ENCODE assay signal across 10 mouse cellular contexts in genomic region chr10:61466242-61466641, GRCm38 (mm10). TPM values are rescaled to one million over a fixed set of nuclear protein-coding genes. Genes with fewer than 3 reads are reported as not detected.
DNase-seq lines count a peak whose midpoint lies in the region; ATAC-seq lines count a peak whose summit lies in the region.
"Had no signal": no experiment of that assay in that cellular context is flagged by ENCODE, and none has a peak within 500 bp of the region (broad histone marks: within the 10 kb centered on the region; RNA-seq: fewer than 3 reads in every experiment).

No protein-coding gene starts in this region.

- H3K4me3 ChIP-seq in megakaryocyte, embryonic 14.5 days (replicated peaks): peak overlapping the region; percentile 23
- H3K4me3 ChIP-seq: embryonic facial prominence, embryonic 13.5 days had no signal

- ATAC-seq in activated CD4-positive, CD25-positive, alpha-beta regulatory T cell, adult 4 months: peak; percentile 46
- ATAC-seq: Patski had no signal

- peaks cover 10% of the 10 kb centered on the region for H3K27me3 ChIP-seq in megakaryocyte, embryonic 14.5 days (replicated peaks)
- H3K27me3 ChIP-seq: embryonic facial prominence, embryonic 13.5 days; Patski had no signal

- H3K9me3 ChIP-seq in megakaryocyte, embryonic 14.5 days: peaks cover 5% of the 10 kb centered on the region; the same call in 1 of the 2 replicates
- H3K9me3 ChIP-seq: embryonic facial prominence, embryonic 13.5 days had no signal

- H3K4me1 ChIP-seq in megakaryocyte, embryonic 14.5 days: peaks cover 22% of the 10 kb centered on the region
- H3K4me1 ChIP-seq: embryonic facial prominence, embryonic 13.5 days had no signal

- DNase-seq in embryo, embryonic 10.5 days (ENCODE audit: low spot score): peak; percentile 31
- no peak for DNase-seq in embryo, embryonic 9.5 days (ENCODE audit: extremely low spot score)
- DNase-seq in 416B (ENCODE audit: low read depth): peak; percentile 84
- DNase-seq in yolk sac, embryonic 10.5 days (ENCODE audit: low spot score): no peak
- DNase-seq in c-Kit-positive CD71-positive TER-119-positive erythroid progenitor cells, embryonic 14.5 days (ENCODE audit: low spot score): no peak
- DNase-seq in urinary bladder, adult 18-20 months (ENCODE audit: low spot score in 2 of 2): no peak

- H3K36me3 ChIP-seq in megakaryocyte, embryonic 14.5 days (replicated peaks; ENCODE audit: low read length): no peaks in the 10 kb centered on the region
- H3K36me3 ChIP-seq: embryonic facial prominence, embryonic 13.5 days had no signal

RNA-seq across cellular contexts. Expression of gene Lrrc20, which starts 9.4 kb away (rescaled TPM):
- 1 to 10 TPM; 5.0 to 6.2 TPM for polyA plus RNA-seq in activated CD4-positive, CD25-positive, alpha-beta regulatory T cell, adult 4 months (2017; shearing (Covaris generic))
- polyA plus RNA-seq in megakaryocyte, embryonic 14.5 days (2012; ENCODE audit: insufficient read depth, low replicate concordance): 2.0 and 5.2 TPM in 2 replicates

RNA-seq across cellular contexts. Expression of gene Eif4ebp2, which starts 13.8 kb away (rescaled TPM):
- polyA plus RNA-seq in activated CD4-positive, CD25-positive, alpha-beta regulatory T cell, adult 4 months (2017; shearing (Covaris generic)): 10 to 100 TPM; 21.7 to 34.5 TPM
- 24.5 and 52.9 TPM in 2 replicates for polyA plus RNA-seq in megakaryocyte, embryonic 14.5 days (2012; ENCODE audit: insufficient read depth, low replicate concordance)

RNA-seq across cellular contexts. Expression of gene Nodal, which starts 48.5 kb away (rescaled TPM):
- not detected for polyA plus RNA-seq in activated CD4-positive, CD25-positive, alpha-beta regulatory T cell, adult 4 months (2017; shearing (Covaris generic))
- not detected in 2 replicates for polyA plus RNA-seq in megakaryocyte, embryonic 14.5 days (2012; ENCODE audit: insufficient read depth, low replicate concordance)
- polyA plus RNA-seq: Patski had no signal

Comparison
In these comparisons a context has a peak if more than half of its experiments do, and no peak if none do; other contexts are left out.
1. DNase-seq: peak in embryo, embryonic 10.5 days (single experiment) and 416B (single experiment); none in embryo, embryonic 9.5 days (single experiment), yolk sac, embryonic 10.5 days (single experiment), c-Kit-positive CD71-positive TER-119-positive erythroid progenitor cells, embryonic 14.5 days (single experiment) and urinary bladder, adult 18-20 months (0 of 2).